Mouse (Mus musculus): ENCODE data around the gene Gm29094. TPM values are rescaled to one million over a fixed set of nuclear protein-coding genes. Genes with fewer than 3 reads are reported as not detected.

Gm29094 gene
- 1.3 TPM in 1 of 2 replicates, not detected in the other for polyA plus RNA-seq (2015; fragmentation: Nextera tagmentation; extraction: Ambion mirVana)

GRCm38 (mm10) chr9:89198969-89199416 is at the start of gene Gm29094, which contains the start of gene Bcl2a1b:
Gm29094 (plus strand) TSS chr9:89199379.
Bcl2a1b (plus strand) TSS chr9:89199209.

GRCm38 (mm10) chr9:89210353-89211064 is 11.3 kb downstream of the Gm29094 start, which contains the start of gene Mthfs:
Mthfs (plus strand) TSS chr9:89210676.

Other genes starting within 250 kb of the Gm29094 start
- gene Bcl2a1a, start 242.5 kb upstream of the Gm29094 start, polyA plus RNA-seq (2015; fragmentation: Nextera tagmentation; extraction: Ambion mirVana): 0.30 and 0.81 TPM in 2 replicates
- not detected in 2 replicates for gene Trim43b, start 106.5 kb upstream of the Gm29094 start, polyA plus RNA-seq (2015; fragmentation: Nextera tagmentation; extraction: Ambion mirVana)
- 4.3 and 25.1 TPM in 2 replicates for gene Bcl2a1b, start 170 bp upstream of the Gm29094 start, polyA plus RNA-seq (2015; fragmentation: Nextera tagmentation; extraction: Ambion mirVana)
- 21.1 and 23.6 TPM in 2 replicates for gene Mthfs, start 11.3 kb downstream of the Gm29094 start, polyA plus RNA-seq (2015; fragmentation: Nextera tagmentation; extraction: Ambion mirVana)